Mouse (Mus musculus): ENCODE results near the gene Lzic. TPM values are rescaled to one million over a fixed set of nuclear protein-coding genes. Genes with fewer than 3 reads are reported as not detected.

Gene Lzic
- total and polyA plus RNA-seq, 2 experiments from 2014 or later, result 39.3 to 44.3 TPM

DNA sequence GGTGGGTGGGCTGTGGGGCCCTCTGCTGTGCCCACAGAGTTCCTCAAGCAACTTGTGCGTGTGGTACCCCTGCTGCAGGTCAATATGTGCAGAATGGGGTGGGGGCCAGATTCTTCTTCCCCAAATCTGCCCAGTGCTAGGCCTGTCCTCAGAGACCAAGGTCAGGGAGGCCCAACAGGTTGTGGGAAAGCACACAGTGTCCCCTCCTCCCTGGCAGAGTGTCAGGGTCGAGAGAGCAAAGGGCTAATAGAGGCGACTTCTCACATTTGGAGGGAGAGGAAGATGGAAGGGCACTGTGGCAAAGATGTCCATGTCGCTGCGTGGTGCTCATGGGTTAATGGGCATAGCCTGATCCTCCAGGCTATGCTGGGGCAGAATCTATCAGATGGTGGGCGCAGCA is 40.8 kb downstream of the Lzic start:
- no peak for ATAC-seq (ENCODE audit: low FRiP score)
- Histone ChIP-seq H3K9ac (replicated peaks; ENCODE audit: low read length, poor library complexity, severe bottlenecking) (no peak overlapping the region), H3K36me3 (ENCODE audit: insufficient read depth, low read length) (0 out of 2 replicates have a peak, but pooled peaks cover 4% of the 10 kb centered on the region), H3K27me3 (ENCODE audit: insufficient read depth, low read length) (no peaks in the 10 kb centered on the region), H3K4me2 (ENCODE audit: low read depth, low read length, poor library complexity, severe bottlenecking) (no peak overlapping the region), H3K4me1 (ENCODE audit: insufficient read depth, low read length) (0 out of 2 replicates have a peak, but pooled peaks cover 6% of the 10 kb centered on the region), H3K4me3 (ENCODE audit: low read depth, low read length) (no peak overlapping the region), H3K27ac (ENCODE audit: low read depth, low read length) (no peak overlapping the region), H3K9me3 (ENCODE audit: low read length) (no peaks in the 10 kb centered on the region)
- no peak for DNase-seq (ENCODE audit: low spot score)
- no peak for TF ChIP-seq CTCF (IDR thresholded peaks at IDR 0.05)
- WGBS, result 78% methylated on average over 6 of the region's 6 CpGs

GRCm38 (mm10) chr4:149526330-149526729 is 41.3 kb downstream of the Lzic start:
- ATAC-seq (ENCODE audit: low FRiP score), result no peak

GRCm38 (mm10) chr4:149527621-149528354 is 42.8 kb downstream of the Lzic start:
- TF ChIP-seq CTCF (IDR thresholded peaks at IDR 0.05), result no peak
- H3K27me3 ChIP-seq (ENCODE audit: insufficient read depth, low read length), result no peaks in the 10 kb centered on the region
- ATAC-seq (ENCODE audit: low FRiP score), result no peak
- no peak overlapping the region for H3K4me3 ChIP-seq (ENCODE audit: low read depth, low read length)
- no peak for DNase-seq (ENCODE audit: low spot score)
- H3K9me3 ChIP-seq (ENCODE audit: low read length), result no peaks in the 10 kb centered on the region
- no peak overlapping the region; the same call in 1 of the 2 replicates for H3K27ac ChIP-seq (ENCODE audit: low read depth, low read length)
- 0 out of 2 replicates have a peak, but pooled peaks cover 4% of the 10 kb centered on the region for H3K36me3 ChIP-seq (ENCODE audit: insufficient read depth, low read length)
- 84% methylated on average over 15 of the region's 15 CpGs for WGBS
- 0 out of 2 replicates have a peak, but pooled peaks cover 4% of the 10 kb centered on the region for H3K4me1 ChIP-seq (ENCODE audit: insufficient read depth, low read length)
- H3K9ac ChIP-seq (replicated peaks; ENCODE audit: low read length, poor library complexity, severe bottlenecking), result no peak overlapping the region
- no peak overlapping the region for H3K4me2 ChIP-seq (ENCODE audit: low read depth, low read length, poor library complexity, severe bottlenecking)

More at GRCm38 (mm10) chr4:149526330-149526729, 41.3 kb downstream of the Lzic start:
- no peak overlapping the region for H3K4me3 ChIP-seq (ENCODE audit: low read depth, low read length)
- 0 out of 2 replicates have a peak, but pooled peaks cover 4% of the 10 kb centered on the region for H3K36me3 ChIP-seq (ENCODE audit: insufficient read depth, low read length)
- 30% methylated on average over 7 of the region's 7 CpGs for WGBS
- no peak for DNase-seq (ENCODE audit: low spot score)
- 0 out of 2 replicates have a peak, but pooled peaks cover 6% of the 10 kb centered on the region for H3K4me1 ChIP-seq (ENCODE audit: insufficient read depth, low read length)
- no peaks in the 10 kb centered on the region for H3K9me3 ChIP-seq (ENCODE audit: low read length)
- no peak for TF ChIP-seq CTCF (IDR thresholded peaks at IDR 0.05)
- no peak overlapping the region for H3K9ac ChIP-seq (replicated peaks; ENCODE audit: low read length, poor library complexity, severe bottlenecking)
- H3K4me2 ChIP-seq (ENCODE audit: low read depth, low read length, poor library complexity, severe bottlenecking), result no peak overlapping the region
- no peaks in the 10 kb centered on the region for H3K27me3 ChIP-seq (ENCODE audit: insufficient read depth, low read length)
- no peak overlapping the region for H3K27ac ChIP-seq (ENCODE audit: low read depth, low read length)

GRCm38 (mm10) chr4:149529691-149530090 is 44.7 kb downstream of the Lzic start:
- no peak overlapping the region for H3K4me2 ChIP-seq (ENCODE audit: low read depth, low read length, poor library complexity, severe bottlenecking)
- no peak overlapping the region for H3K9ac ChIP-seq (replicated peaks; ENCODE audit: low read length, poor library complexity, severe bottlenecking)
- no peak overlapping the region for H3K4me3 ChIP-seq (ENCODE audit: low read depth, low read length)
- H3K4me1 ChIP-seq (ENCODE audit: insufficient read depth, low read length), result 0 out of 2 replicates have a peak, but pooled peaks cover 3% of the 10 kb centered on the region
- H3K27me3 ChIP-seq (ENCODE audit: insufficient read depth, low read length), result no peaks in the 10 kb centered on the region
- 81% methylated on average over 6 of the region's 6 CpGs for WGBS
- no peak for ATAC-seq (ENCODE audit: low FRiP score)
- H3K9me3 ChIP-seq (ENCODE audit: low read length), result no peaks in the 10 kb centered on the region
- no peak overlapping the region for H3K27ac ChIP-seq (ENCODE audit: low read depth, low read length)
- TF ChIP-seq CTCF (IDR thresholded peaks at IDR 0.05), result no peak
- DNase-seq (ENCODE audit: low spot score), result no peak
- 0 out of 2 replicates have a peak, but pooled peaks cover 4% of the 10 kb centered on the region for H3K36me3 ChIP-seq (ENCODE audit: insufficient read depth, low read length)

- Histone ChIP-seq H3K9ac (replicated peaks; ENCODE audit: low read length, poor library complexity, severe bottlenecking) (no peak overlapping the region), H3K4me2 (ENCODE audit: low read depth, low read length, poor library complexity, severe bottlenecking) (no peak overlapping the region), H3K9me3 (ENCODE audit: low read length) (no peaks in the 10 kb centered on the region), H3K36me3 (ENCODE audit: insufficient read depth, low read length) (no peaks in the 10 kb centered on the region), H3K27ac (ENCODE audit: low read depth, low read length) (no peak overlapping the region), H3K4me1 (ENCODE audit: insufficient read depth, low read length) (no peaks in the 10 kb centered on the region), H3K4me3 (ENCODE audit: low read depth, low read length) (no peak overlapping the region), H3K27me3 (ENCODE audit: insufficient read depth, low read length) (no peaks in the 10 kb centered on the region)
- ATAC-seq (ENCODE audit: low FRiP score) (no peak; the same call in 1 of the 2 replicates), DNase-seq (ENCODE audit: low spot score) (no peak)
- TF ChIP-seq CTCF (IDR thresholded peaks at IDR 0.05), result no peak
- WGBS, result 81% methylated on average over 8 of the region's 8 CpGs
These were observed 54.4 kb downstream of the Lzic start for GRCm38 (mm10) chr4:149539441-149539840.

- H3K4me2 ChIP-seq (ENCODE audit: low read depth, low read length, poor library complexity, severe bottlenecking), result no peak overlapping the region
- no peak for TF ChIP-seq CTCF (IDR thresholded peaks at IDR 0.05)
- H3K9ac ChIP-seq (replicated peaks; ENCODE audit: low read length, poor library complexity, severe bottlenecking), result no peak overlapping the region
- H3K4me3 ChIP-seq (ENCODE audit: low read depth, low read length), result no peak overlapping the region
- H3K4me1 ChIP-seq (ENCODE audit: insufficient read depth, low read length), result no peaks in the 10 kb centered on the region
- H3K27me3 ChIP-seq (ENCODE audit: insufficient read depth, low read length), result no peaks in the 10 kb centered on the region
- ATAC-seq (ENCODE audit: low FRiP score) (no peak), DNase-seq (ENCODE audit: low spot score) (no peak)
- H3K36me3 ChIP-seq (ENCODE audit: insufficient read depth, low read length), result peaks cover 16% of the 10 kb centered on the region
- WGBS, result 56% methylated on average over 5 of the region's 5 CpGs
- H3K27ac ChIP-seq (ENCODE audit: low read depth, low read length), result no peak overlapping the region
- H3K9me3 ChIP-seq (ENCODE audit: low read length), result no peaks in the 10 kb centered on the region
These were observed 56.9 kb downstream of the Lzic start for GRCm38 (mm10) chr4:149541935-149542334.
